Mouse (Mus musculus) telencephalon, adult 2 months (tissue): ENCODE measurements around the gene Nsf.

Experiments
- DNase-seq: peaks from one replicate; pipeline ENCODE4 v3.0.0-alpha.2; 2011; ENCODE audit warnings: low read depth, low spot score

Nsf gene

DNA sequence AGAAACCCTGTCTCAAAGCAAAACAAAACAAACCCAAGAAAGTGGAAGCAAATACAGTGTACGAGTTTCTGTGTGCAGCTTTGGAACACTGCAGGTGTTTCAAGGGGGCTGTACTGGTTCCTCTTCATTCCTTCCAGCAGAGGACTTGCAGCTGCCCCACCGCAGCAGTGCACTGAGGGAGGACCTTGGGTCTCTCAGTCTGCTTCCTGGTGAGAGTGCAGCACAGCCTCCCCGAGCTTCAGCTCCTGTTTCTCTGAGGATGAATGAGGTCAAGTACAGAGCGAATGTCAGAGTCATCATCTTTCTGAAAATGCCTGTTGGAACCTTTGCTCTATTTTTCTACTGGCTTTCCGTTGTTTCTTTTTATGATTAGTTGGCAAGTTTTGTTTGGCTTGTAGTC, 12.5 kb downstream of the Nsf start:
- no peak for DNase-seq

- no peak for DNase-seq
Measured at GRCm38 (mm10) chr11:103940887-103941286, 13.0 kb downstream of the Nsf start.

DNA sequence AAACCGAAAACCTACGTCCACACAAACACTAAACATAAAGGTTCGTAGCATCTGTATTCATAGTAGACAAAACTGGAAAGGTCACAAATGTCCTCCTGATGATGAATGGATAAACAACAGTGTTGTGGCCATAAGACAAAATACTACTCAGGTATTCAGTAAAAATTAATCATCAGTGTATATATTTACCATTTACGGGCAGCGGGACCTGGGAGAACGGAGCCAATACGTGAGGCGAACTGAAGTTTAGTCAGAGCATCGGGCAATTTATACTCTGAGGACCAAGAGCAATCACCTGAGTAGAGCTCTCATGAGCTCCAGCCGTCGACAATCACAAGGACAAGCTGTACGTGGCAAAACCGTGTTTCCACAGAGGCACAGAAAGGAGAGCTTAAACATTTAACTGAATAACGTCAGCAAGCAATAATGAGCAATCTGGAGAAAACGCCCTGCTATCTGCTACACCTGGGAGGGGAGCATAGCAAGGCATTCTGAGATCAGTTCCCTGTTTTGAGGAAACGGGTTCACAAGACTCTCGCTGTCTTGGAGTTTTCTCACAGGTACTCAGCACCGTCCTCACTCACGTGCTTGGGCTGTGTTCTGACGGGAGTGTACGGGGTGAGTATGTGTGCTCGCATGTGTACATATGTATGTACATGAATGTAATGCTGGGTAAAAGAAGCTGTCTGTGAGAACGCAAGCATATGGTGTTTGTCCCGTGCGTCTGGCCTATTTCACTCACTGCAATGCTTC, 15.7 kb downstream of the Nsf start:
- no peak for DNase-seq

DNA sequence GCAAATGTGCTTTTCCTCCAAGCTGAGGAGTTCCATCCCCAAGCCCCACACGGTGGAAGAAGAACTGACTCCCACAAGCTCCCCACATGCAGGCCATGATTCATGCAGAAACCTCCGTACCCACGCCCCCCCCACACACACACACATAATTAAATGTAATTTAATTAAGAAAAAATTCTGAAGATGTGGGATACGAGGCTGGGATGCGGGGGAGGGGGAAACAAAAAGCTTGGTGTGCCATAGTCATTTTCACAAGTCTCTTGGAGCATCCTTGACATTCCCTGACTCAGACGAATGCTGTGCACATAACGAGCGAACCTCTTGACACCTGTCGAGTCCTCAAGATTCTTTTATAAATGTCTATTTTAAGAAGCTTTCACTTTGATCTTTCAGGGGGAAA, 16.4 kb downstream of the Nsf start:
- DNase-seq: no peak

DNA sequence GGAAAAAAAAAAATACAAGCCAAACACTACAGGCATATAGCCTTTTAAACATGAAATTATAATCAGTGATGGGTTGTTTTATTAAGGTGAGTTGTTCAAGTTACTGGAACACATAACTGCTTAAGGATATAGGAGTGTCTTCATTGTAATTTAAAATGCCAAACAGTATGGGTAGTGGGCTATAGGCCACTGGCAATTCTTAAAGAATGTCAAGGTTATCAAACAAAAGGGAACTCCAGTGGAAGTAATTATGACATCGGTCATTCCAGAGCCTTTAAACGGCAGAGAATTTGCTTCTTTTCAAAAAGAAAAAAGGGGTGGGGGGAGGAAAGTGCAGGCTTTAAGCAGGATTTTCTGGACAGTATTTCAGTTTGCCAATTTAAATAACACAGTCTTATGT, 18.1 kb downstream of the Nsf start:
- no peak for DNase-seq

DNA sequence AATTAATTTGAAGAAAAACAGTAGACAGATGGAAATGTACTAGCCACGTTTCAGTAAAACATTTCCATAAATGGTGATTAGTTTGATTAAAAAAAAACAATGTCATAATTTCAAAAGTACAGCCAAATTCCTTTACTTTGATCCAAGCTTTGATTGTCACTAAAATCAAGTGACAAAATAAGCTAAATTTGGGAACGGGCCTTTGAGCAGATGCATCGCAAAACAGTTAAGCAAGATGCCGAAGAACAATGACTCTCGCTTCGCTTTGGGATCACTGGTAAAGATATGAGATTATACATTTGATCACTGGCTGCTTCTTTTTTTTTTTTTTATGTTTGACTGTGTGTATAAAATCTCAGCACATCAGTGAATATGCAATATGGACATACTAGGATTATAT, 20.0 kb downstream of the Nsf start:
- peak; percentile 31 for DNase-seq

GRCm38 (mm10) chr11:103923957-103924356, 29.9 kb downstream of the Nsf start:
- DNase-seq: no peak

GRCm38 (mm10) chr11:103923272-103923671, 30.6 kb downstream of the Nsf start:
- DNase-seq: no peak

GRCm38 (mm10) chr11:103922812-103923211, 31.0 kb downstream of the Nsf start:
- DNase-seq: no peak

DNA sequence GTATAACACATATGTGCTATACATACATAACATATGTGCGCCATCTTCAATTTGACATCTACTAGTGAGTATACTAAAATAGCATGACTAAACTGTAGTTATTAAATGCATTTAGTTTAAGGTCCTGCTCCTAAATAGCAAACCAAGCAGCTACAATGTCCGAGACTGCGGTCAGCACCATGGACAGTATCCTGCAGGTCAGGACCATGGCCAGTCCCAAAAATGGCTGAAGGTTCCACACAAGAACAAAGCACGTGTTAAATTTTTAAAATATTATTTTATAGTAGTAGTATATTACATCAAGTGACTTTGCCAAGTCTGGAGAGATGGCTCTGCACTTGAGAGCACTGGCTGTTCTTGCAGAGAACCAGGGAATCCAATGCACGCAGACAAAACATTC, 33.2 kb downstream of the Nsf start:
- no peak for DNase-seq

GRCm38 (mm10) chr11:103916807-103917206, 37.0 kb downstream of the Nsf start:
- DNase-seq: no peak

GRCm38 (mm10) chr11:103915686-103916085, 38.2 kb downstream of the Nsf start:
- no peak for DNase-seq

DNA sequence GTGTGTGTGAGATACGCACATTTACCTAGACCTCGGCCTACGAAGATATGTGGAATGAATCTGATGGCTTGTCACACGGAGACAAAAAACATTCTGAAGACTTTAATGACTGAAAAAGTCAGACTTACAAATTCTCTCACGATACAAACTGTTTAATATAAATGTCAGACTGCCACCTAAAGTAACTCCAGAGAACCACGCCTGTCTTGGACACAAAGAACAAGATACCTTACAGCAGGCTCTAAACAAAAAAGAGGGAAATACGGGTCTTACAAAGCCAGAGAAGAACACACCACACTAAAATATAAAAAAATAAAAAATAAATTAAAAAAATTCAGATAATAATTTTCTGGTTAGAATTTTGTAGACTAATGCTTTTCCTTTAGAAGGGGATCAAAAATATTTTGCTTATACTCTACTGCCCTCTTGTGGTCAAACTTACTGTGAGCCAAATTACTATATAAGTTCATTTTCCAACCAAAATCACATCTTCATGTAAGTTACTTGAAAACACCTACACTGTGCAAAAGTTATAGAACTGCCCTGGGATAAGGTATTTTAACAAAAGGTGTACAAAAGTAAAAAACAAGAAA, 42.8 kb downstream of the Nsf start:
- no peak for DNase-seq

GRCm38 (mm10) chr11:103910531-103910930, 43.3 kb downstream of the Nsf start:
- no peak for DNase-seq

DNA sequence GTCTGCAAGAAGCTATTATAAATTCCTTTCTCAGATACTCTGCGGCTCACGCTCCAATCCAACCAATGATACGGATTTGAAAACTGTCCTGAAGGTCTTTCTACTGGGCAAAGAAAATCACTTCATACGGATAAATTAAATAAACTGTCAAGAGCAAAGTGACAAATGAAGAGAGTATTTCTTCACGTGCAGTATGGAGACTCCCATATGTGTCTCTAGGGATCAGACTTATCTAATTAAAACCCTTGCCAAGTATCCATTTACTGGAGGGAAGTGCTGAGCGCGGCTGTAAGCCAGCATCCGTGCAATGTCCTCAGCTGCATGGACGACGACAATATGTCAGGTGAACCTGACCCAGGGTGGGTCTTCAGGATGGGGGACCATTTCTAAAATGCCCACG, 44.0 kb downstream of the Nsf start:
- no peak for DNase-seq

DNA sequence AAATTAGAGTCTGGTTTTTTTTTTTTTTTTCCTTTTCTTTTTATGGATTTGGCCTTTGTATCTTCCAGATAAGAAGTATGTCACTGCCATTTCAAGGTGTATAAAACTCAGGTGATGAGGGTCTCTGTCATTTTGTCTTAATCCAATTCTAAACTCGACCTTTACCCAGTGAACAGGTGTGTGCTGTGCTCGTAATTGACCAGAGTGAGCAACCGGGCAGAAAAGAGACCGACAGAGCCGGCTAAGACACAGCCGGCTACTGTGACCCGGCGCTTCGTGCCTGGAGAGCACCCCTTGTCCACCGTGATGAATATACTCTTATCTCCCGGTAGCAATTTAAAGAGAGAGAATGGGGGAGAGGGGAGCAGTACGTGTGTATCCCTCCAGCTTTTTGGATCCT, 44.5 kb downstream of the Nsf start:
- no peak for DNase-seq

DNA sequence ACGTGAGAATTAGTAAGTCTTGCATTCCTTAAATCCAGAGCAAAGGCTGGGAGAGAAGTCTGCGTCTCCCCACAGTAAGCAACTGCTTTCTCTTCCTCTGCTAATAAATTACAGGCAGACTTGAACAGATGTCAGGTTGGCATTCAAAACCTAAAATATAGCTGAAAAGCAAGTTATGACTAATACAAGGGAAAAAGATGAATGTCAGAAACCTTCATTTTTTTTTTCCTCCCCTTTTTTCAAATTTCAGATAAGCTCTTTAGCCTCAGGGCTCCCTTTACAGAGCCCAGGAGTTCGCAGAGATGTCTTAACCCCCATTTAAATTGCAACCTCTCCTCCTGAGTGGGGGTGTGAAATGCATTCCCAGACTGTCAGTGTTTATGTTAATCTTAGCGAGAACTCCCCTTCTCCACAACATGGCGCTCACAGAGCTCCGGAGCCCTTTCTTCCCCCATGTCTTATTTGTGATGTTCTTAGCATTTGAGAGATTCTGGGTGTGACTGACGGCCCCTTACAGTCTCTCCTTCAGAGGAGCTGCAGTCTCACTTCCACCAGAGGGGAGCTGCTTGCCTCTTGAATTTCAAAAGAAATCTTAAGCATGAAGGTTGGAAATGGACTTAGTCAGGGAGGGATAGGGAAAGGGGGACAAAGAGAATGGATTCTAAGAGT, 47.7 kb downstream of the Nsf start:
- no peak for DNase-seq

DNA sequence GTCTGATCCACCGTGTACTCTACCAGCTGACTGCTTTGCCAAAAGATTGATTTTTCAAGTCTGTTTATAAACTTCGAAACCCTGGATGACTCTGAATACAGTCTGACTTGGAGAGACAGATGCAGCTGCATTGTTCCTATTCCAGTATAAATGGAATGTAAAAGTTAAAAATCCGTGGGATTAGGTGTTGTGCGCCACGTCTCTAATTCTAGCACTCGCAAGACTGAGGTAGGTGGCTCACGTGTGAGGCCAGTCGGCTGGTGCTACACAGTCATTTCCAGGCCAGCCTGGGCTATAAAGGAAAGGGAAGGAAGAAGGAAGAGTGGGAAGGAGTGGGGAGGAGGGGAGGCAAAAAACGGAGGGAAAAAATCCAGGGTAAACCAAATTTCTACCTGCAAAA, 48.4 kb downstream of the Nsf start:
- no peak for DNase-seq

DNA sequence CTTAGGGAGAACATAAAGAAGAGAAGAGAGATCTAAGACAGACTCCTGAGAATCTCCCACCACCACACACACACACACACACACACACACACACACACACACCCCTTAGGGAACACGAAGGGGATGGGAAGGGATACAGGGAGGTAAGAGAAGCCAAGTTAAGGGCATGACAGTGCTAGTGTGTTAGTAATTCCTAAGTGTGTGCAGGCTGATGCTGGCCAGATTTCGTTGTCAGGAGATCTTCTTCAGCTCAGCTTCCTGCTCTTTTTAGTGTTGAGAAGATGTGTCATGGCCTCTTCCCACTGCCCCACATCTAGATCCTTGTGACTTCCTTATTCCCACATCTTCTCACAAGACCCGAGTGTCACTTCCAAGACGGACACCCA, 52.3 kb downstream of the Nsf start:
- DNase-seq: no peak

DNA sequence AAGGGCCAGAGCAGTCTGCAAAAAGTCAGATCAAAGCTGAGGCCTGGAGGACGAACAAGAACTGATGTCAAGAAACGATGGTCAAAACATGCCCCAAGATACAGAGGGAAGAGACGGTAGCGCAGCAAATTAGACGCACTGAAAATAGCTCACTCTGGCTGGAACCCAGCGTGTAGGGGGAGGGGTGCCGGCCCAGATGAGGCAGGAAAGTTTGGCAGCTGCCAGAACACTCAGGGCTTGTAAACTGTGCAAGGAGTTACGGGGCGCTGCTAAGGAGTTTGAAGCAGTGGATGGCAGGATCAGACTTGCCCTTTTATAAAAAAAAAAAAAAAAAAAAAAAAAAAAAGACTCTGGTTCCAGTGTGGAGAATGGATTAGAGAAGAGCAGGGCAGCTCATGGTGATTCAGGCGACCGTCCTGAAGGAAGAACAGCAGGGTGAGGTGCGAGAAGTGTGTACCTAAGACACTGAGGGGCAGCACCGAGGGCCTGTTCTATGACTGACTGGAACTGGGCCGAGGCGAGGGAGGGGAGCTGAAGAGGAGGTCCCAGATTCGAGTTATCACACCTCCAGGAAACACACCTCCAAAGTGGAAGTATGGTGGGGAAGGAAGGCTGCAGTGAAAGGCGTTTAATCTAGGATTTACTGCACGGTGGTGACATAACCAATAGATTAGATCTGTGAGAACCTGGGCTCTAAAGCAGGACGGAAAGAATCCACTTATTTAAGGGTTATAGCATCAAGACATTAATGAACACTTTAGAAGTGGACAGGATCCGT, 52.9 kb downstream of the Nsf start:
- no peak for DNase-seq

GRCm38 (mm10) chr11:103896966-103897750, 56.7 kb downstream of the Nsf start:
- DNase-seq: no peak

DNA sequence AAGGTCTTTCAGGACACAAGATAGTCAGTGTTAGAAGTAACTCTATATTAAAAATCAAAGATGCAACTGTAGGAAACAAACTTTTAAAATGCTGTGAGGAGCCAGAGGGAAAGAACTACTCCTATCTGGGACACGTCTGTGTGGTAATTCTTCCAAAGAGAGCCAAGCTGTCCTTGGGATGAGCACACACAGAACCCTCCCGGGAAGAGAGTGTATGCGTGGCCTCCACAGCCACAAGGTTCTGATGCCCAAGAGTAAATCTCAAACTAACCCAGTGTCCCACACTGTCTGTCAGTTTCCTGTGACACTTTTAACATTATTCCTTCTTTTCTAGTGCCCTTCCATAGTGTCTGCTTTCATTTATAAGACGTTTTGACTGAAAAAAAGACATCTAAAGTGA, 57.8 kb downstream of the Nsf start:
- no peak for DNase-seq
